Mouse (Mus musculus) kidney, embryonic 16.5 days (tissue): Measurements from ENCODE around the gene Zfp978. TPM values are rescaled to one million over a fixed set of nuclear protein-coding genes. Genes with fewer than 3 reads are reported as not detected.
"Not testable (repeated sequence)": the region's sequence is repeated elsewhere in the genome, so short reads cannot be mapped to it uniquely, and the experiment has no call there.

Experiments
- ATAC-seq: fragments of 200-750 bp; cut with Nextera tagmentation; 2 replicates; pipeline ENCODE4 v1.8.0; 2017; ENCODE audit warnings: moderate TSS enrichment; ENCODE audit not compliant: low FRiP score, low TSS enrichment
- H3K27ac ChIP-seq: fragments of 300-500 bp; sonication (generic); 2 replicates; pipeline ENCODE4 v1.5.1; 2014; ENCODE audit warnings: low read length
- H3K27me3 ChIP-seq: fragments of 300-500 bp; sonication (generic); 2 replicates; pipeline ENCODE4 v1.6.1; 2014; ENCODE audit warnings: low read length, control low read depth, mixed read lengths; ENCODE audit not compliant: insufficient read depth
- H3K36me3 ChIP-seq: fragments of 300-500 bp; sonication (generic); 2 replicates; pipeline ENCODE4 v1.6.1; 2014; ENCODE audit warnings: low read length, control low read depth, mixed read lengths; ENCODE audit not compliant: insufficient read depth
- H3K4me1 ChIP-seq: fragments of 300-500 bp; sonication (generic); 2 replicates; pipeline ENCODE4 v1.6.1; 2014; ENCODE audit warnings: low read length, control low read depth, mixed read lengths; ENCODE audit not compliant: insufficient read depth
- H3K4me2 ChIP-seq: fragments of 300-500 bp; sonication (generic); replicated peaks from 2 replicates; pipeline ENCODE4 v1.6.1; 2014; ENCODE audit warnings: low read depth, low read length
- H3K4me3 ChIP-seq: fragments of 300-500 bp; sonication (generic); 2 replicates; pipeline ENCODE4 v1.5.1; 2014; ENCODE audit warnings: mild to moderate bottlenecking, low read length
- H3K9ac ChIP-seq: fragments of 300-500 bp; sonication (generic); replicated peaks from 2 replicates; pipeline ENCODE4 v1.6.1; 2014; ENCODE audit warnings: low read length
- H3K9me3 ChIP-seq: fragments of 300-500 bp; sonication (generic); 2 replicates; pipeline ENCODE4 v1.6.1; 2016; ENCODE audit warnings: low read length, control low read depth
- WGBS: fragments of 180-500 bp; shearing (Covaris S2); extraction: QIAGEN DNeasy Blood & Tissue Kit; methylation state at CpG from one replicate; pipeline ENCODE4 v1.1.7; 2014; 5-methylcytosine and 5-hydroxymethylcytosine counted together
- polyA plus RNA-seq: library from polyadenylated mRNA; unstranded; fragments of >200 nt; fragmentation: Nextera tagmentation; extraction: Ambion mirVana; gene quantifications from 2 replicates; pipeline ENCODE4 v1.2.1, GENCODE M21; 2015

The Zfp978 gene
- not detected in 2 replicates for polyA plus RNA-seq

GRCm38 (mm10) chr4:147361003-147361402, at the start of gene Zfp978:
Gene Zfp978, plus strand, starts transcription at chr4:147361303.
- H3K9me3 ChIP-seq, H3K4me3 ChIP-seq, H3K4me2 ChIP-seq, H3K4me1 ChIP-seq, H3K27ac ChIP-seq, H3K9ac ChIP-seq, ATAC-seq, H3K36me3 ChIP-seq, H3K27me3 ChIP-seq: not testable (repeated sequence)
- no CpG with 5 or more reads among the region's 6 CpGs for WGBS

- H3K27ac ChIP-seq, H3K27me3 ChIP-seq, H3K9ac ChIP-seq, H3K4me1 ChIP-seq, H3K4me2 ChIP-seq, H3K36me3 ChIP-seq, H3K4me3 ChIP-seq: not testable (repeated sequence)
- 90% methylated on average over 2 of the region's 2 CpGs for WGBS
- peaks cover 46% of the 10 kb centered on the region for H3K9me3 ChIP-seq
- 0 out of 2 replicates have a peak, but pooled peaks have one; percentile 23 for ATAC-seq
These were observed 25.9 kb upstream of the Zfp978 start for GRCm38 (mm10) chr4:147335036-147335690.

- H3K4me1 ChIP-seq, H3K27ac ChIP-seq, H3K4me3 ChIP-seq, H3K36me3 ChIP-seq, H3K9ac ChIP-seq, H3K4me2 ChIP-seq, H3K27me3 ChIP-seq: not testable (repeated sequence)
- peak; percentile 46; the same call in 1 of the 2 replicates for ATAC-seq
- 52% methylated on average over 1 of the region's 1 CpGs for WGBS
- H3K9me3 ChIP-seq = peaks cover 48% of the 10 kb centered on the region
These were observed 25.3 kb upstream of the Zfp978 start for GRCm38 (mm10) chr4:147335691-147336367.

GRCm38 (mm10) chr4:147336368-147337195, 24.5 kb upstream of the Zfp978 start:
- H3K36me3 ChIP-seq, H3K4me2 ChIP-seq, H3K4me1 ChIP-seq, H3K4me3 ChIP-seq, H3K27ac ChIP-seq, H3K9ac ChIP-seq, H3K27me3 ChIP-seq: not testable (repeated sequence)
- H3K9me3 ChIP-seq = peaks cover 48% of the 10 kb centered on the region
- WGBS = 69% methylated on average over 6 of the region's 6 CpGs
- peak; percentile 63 for ATAC-seq

- H3K4me3 ChIP-seq, H3K4me2 ChIP-seq, H3K27ac ChIP-seq, H3K27me3 ChIP-seq, H3K36me3 ChIP-seq, ATAC-seq, H3K4me1 ChIP-seq, H3K9ac ChIP-seq: not testable (repeated sequence)
- 90% methylated on average over 2 of the region's 2 CpGs for WGBS
- peaks cover 48% of the 10 kb centered on the region for H3K9me3 ChIP-seq
These were observed 23.6 kb upstream of the Zfp978 start for GRCm38 (mm10) chr4:147337520-147337919.

- Histone ChIP-seq H3K27me3 (no peaks in the 10 kb centered on the region), H3K4me2 (no peak overlapping the region), H3K27ac (no peak overlapping the region), H3K36me3 (no peaks in the 10 kb centered on the region), H3K4me1 (no peaks in the 10 kb centered on the region), H3K9me3 (peaks cover 52% of the 10 kb centered on the region), H3K9ac (no peak overlapping the region), H3K4me3 (no peak overlapping the region)
- WGBS = 69% methylated on average over 5 of the region's 5 CpGs
- no peak for ATAC-seq
These were observed 23.0 kb upstream of the Zfp978 start for GRCm38 (mm10) chr4:147338032-147338610.

GRCm38 (mm10) chr4:147338706-147339105, 22.4 kb upstream of the Zfp978 start:
- H3K27me3 ChIP-seq, H3K4me2 ChIP-seq, H3K27ac ChIP-seq, H3K9ac ChIP-seq, ATAC-seq, H3K4me1 ChIP-seq, H3K36me3 ChIP-seq, H3K4me3 ChIP-seq: not testable (repeated sequence)
- peaks cover 58% of the 10 kb centered on the region for H3K9me3 ChIP-seq
- 77% methylated on average over 3 of the region's 3 CpGs for WGBS

- not testable (repeated sequence) for H3K36me3 ChIP-seq, ATAC-seq, H3K9ac ChIP-seq, H3K27ac ChIP-seq, H3K4me3 ChIP-seq, H3K4me1 ChIP-seq, H3K4me2 ChIP-seq, H3K27me3 ChIP-seq
- H3K9me3 ChIP-seq = peaks cover 57% of the 10 kb centered on the region
- WGBS = 72% methylated on average over 7 of the region's 7 CpGs
These were observed 21.4 kb upstream of the Zfp978 start for GRCm38 (mm10) chr4:147339601-147340219.

GRCm38 (mm10) chr4:147340236-147340635, 20.9 kb upstream of the Zfp978 start:
- 64% methylated on average over 3 of the region's 3 CpGs for WGBS
- H3K27me3 ChIP-seq, H3K36me3 ChIP-seq, ATAC-seq, H3K4me2 ChIP-seq, H3K27ac ChIP-seq, H3K4me3 ChIP-seq, H3K4me1 ChIP-seq, H3K9ac ChIP-seq: not testable (repeated sequence)
- peaks cover 54% of the 10 kb centered on the region for H3K9me3 ChIP-seq
